Mouse (Mus musculus): ENCODE results near the gene Bcar1. TPM values are rescaled to one million over a fixed set of nuclear protein-coding genes. Genes with fewer than 3 reads are reported as not detected.
A peak's percentile ranks its signal among the peaks of the same experiment; 100 is the strongest.

The Bcar1 gene
- polyA plus RNA-seq, 1 experiment from 2014 or later = 22.6 TPM

- TF ChIP-seq CTCF (IDR thresholded peaks at IDR 0.05; ENCODE audit: low read depth) (no peak), EP300 (optimal IDR thresholded peaks at IDR 0.05) (no peak)
- peaks cover 3% of the 10 kb centered on the region; the same call in 1 of the 2 replicates for H3K36me3 ChIP-seq (ENCODE audit: control insufficient read depth, insufficient read depth, low read length)
- H3K27me3 ChIP-seq (ENCODE audit: control insufficient read depth, insufficient read depth, low read length) = no peaks in the 10 kb centered on the region
- no peak overlapping the region for H3K4me3 ChIP-seq (ENCODE audit: low read depth, low read length)
- no peaks in the 10 kb centered on the region for H3K9me3 ChIP-seq (ENCODE audit: control insufficient read depth, low read length)
- DNase-seq (ENCODE audit: low spot score) = no peak
- H3K27ac ChIP-seq (replicated peaks) = no peak overlapping the region
- no peak for ATAC-seq (ENCODE audit: low FRiP score, low TSS enrichment)
- H3K4me1 ChIP-seq (replicated peaks; ENCODE audit: control insufficient read depth, insufficient read depth) = no peaks in the 10 kb centered on the region
- 90% methylated on average over 9 of the region's 9 CpGs for WGBS
- H3K9ac ChIP-seq (ENCODE audit: low read length) = no peak overlapping the region
- H3K4me2 ChIP-seq (replicated peaks; ENCODE audit: low read depth) = no peak overlapping the region
Observed at GRCm38 (mm10) chr8:111772083-111772482, 28.5 kb upstream of the Bcar1 start.

- no peak for DNase-seq (ENCODE audit: low spot score)
- WGBS = 88% methylated on average over 6 of the region's 6 CpGs
- peaks cover 6% of the 10 kb centered on the region for H3K36me3 ChIP-seq (ENCODE audit: control insufficient read depth, insufficient read depth, low read length)
- no peak overlapping the region for H3K4me2 ChIP-seq (replicated peaks; ENCODE audit: low read depth)
- H3K9me3 ChIP-seq (ENCODE audit: control insufficient read depth, low read length) = no peaks in the 10 kb centered on the region
- H3K27ac ChIP-seq (replicated peaks) = no peak overlapping the region
- H3K4me3 ChIP-seq (ENCODE audit: low read depth, low read length) = no peak overlapping the region
- H3K27me3 ChIP-seq (ENCODE audit: control insufficient read depth, insufficient read depth, low read length) = no peaks in the 10 kb centered on the region
- H3K9ac ChIP-seq (ENCODE audit: low read length) = no peak overlapping the region
- TF ChIP-seq EP300 (optimal IDR thresholded peaks at IDR 0.05) (no peak), CTCF (IDR thresholded peaks at IDR 0.05; ENCODE audit: low read depth) (no peak)
- H3K4me1 ChIP-seq (replicated peaks; ENCODE audit: control insufficient read depth, insufficient read depth) = no peaks in the 10 kb centered on the region
- no peak for ATAC-seq (ENCODE audit: low FRiP score, low TSS enrichment)
Observed at GRCm38 (mm10) chr8:111771625-111772020, 28.0 kb upstream of the Bcar1 start.

GRCm38 (mm10) chr8:111770958-111771624, 27.5 kb upstream of the Bcar1 start:
- DNase-seq (ENCODE audit: low spot score) (no peak), ATAC-seq (ENCODE audit: low FRiP score, low TSS enrichment) (0 out of 2 replicates have a peak, but pooled peaks have one; percentile 22)
- 63% methylated on average over 5 of the region's 5 CpGs for WGBS
- Histone ChIP-seq H3K27me3 (ENCODE audit: control insufficient read depth, insufficient read depth, low read length) (no peaks in the 10 kb centered on the region), H3K36me3 (ENCODE audit: control insufficient read depth, insufficient read depth, low read length) (peaks cover 9% of the 10 kb centered on the region), H3K4me2 (replicated peaks; ENCODE audit: low read depth) (no peak overlapping the region), H3K4me1 (replicated peaks; ENCODE audit: control insufficient read depth, insufficient read depth) (no peaks in the 10 kb centered on the region), H3K27ac (replicated peaks) (no peak overlapping the region), H3K4me3 (ENCODE audit: low read depth, low read length) (no peak overlapping the region), H3K9me3 (ENCODE audit: control insufficient read depth, low read length) (no peaks in the 10 kb centered on the region), H3K9ac (ENCODE audit: low read length) (no peak overlapping the region)
- TF ChIP-seq EP300 (optimal IDR thresholded peaks at IDR 0.05) (no peak), CTCF (IDR thresholded peaks at IDR 0.05; ENCODE audit: low read depth) (no peak)

GRCm38 (mm10) chr8:111769764-111770428, 26.3 kb upstream of the Bcar1 start:
- TF ChIP-seq CTCF (IDR thresholded peaks at IDR 0.05; ENCODE audit: low read depth) (no peak), EP300 (optimal IDR thresholded peaks at IDR 0.05) (no peak)
- no peaks in the 10 kb centered on the region for H3K27me3 ChIP-seq (ENCODE audit: control insufficient read depth, insufficient read depth, low read length)
- no peak for DNase-seq (ENCODE audit: low spot score)
- WGBS = 61% methylated on average over 12 of the region's 12 CpGs
- no peak overlapping the region for H3K9ac ChIP-seq (ENCODE audit: low read length)
- no peaks in the 10 kb centered on the region for H3K4me1 ChIP-seq (replicated peaks; ENCODE audit: control insufficient read depth, insufficient read depth)
- no peak overlapping the region for H3K4me3 ChIP-seq (ENCODE audit: low read depth, low read length)
- H3K9me3 ChIP-seq (ENCODE audit: control insufficient read depth, low read length) = no peaks in the 10 kb centered on the region
- H3K27ac ChIP-seq (replicated peaks) = 0 out of 2 replicates have a peak overlapping the region, but pooled peaks have one; percentile 13
- ATAC-seq (ENCODE audit: low FRiP score, low TSS enrichment) = 0 out of 2 replicates have a peak, but pooled peaks have one; percentile 47
- H3K4me2 ChIP-seq (replicated peaks; ENCODE audit: low read depth) = no peak overlapping the region
- peaks cover 9% of the 10 kb centered on the region for H3K36me3 ChIP-seq (ENCODE audit: control insufficient read depth, insufficient read depth, low read length)

GRCm38 (mm10) chr8:111769296-111769695, 25.7 kb upstream of the Bcar1 start:
- Histone ChIP-seq H3K36me3 (ENCODE audit: control insufficient read depth, insufficient read depth, low read length) (peaks cover 9% of the 10 kb centered on the region), H3K4me1 (replicated peaks; ENCODE audit: control insufficient read depth, insufficient read depth) (no peaks in the 10 kb centered on the region), H3K4me2 (replicated peaks; ENCODE audit: low read depth) (no peak overlapping the region), H3K9me3 (ENCODE audit: control insufficient read depth, low read length) (no peaks in the 10 kb centered on the region), H3K27me3 (ENCODE audit: control insufficient read depth, insufficient read depth, low read length) (no peaks in the 10 kb centered on the region), H3K4me3 (ENCODE audit: low read depth, low read length) (no peak overlapping the region), H3K9ac (ENCODE audit: low read length) (no peak overlapping the region), H3K27ac (replicated peaks) (0 out of 2 replicates have a peak overlapping the region, but pooled peaks have one; percentile 13)
- DNase-seq (ENCODE audit: low spot score) (no peak), ATAC-seq (ENCODE audit: low FRiP score, low TSS enrichment) (no peak)
- WGBS = 68% methylated on average over 15 of the region's 15 CpGs
- TF ChIP-seq CTCF (IDR thresholded peaks at IDR 0.05; ENCODE audit: low read depth) = no peak
- TF ChIP-seq EP300 (optimal IDR thresholded peaks at IDR 0.05) = no peak

- no peak overlapping the region for H3K4me3 ChIP-seq (ENCODE audit: low read depth, low read length)
- H3K27ac ChIP-seq (replicated peaks) = no peak overlapping the region
- TF ChIP-seq CTCF (IDR thresholded peaks at IDR 0.05; ENCODE audit: low read depth) (no peak), EP300 (optimal IDR thresholded peaks at IDR 0.05) (no peak)
- no peaks in the 10 kb centered on the region for H3K4me1 ChIP-seq (replicated peaks; ENCODE audit: control insufficient read depth, insufficient read depth)
- ATAC-seq (ENCODE audit: low FRiP score, low TSS enrichment) = no peak
- H3K4me2 ChIP-seq (replicated peaks; ENCODE audit: low read depth) = no peak overlapping the region
- WGBS = 87% methylated on average over 6 of the region's 6 CpGs
- no peaks in the 10 kb centered on the region for H3K9me3 ChIP-seq (ENCODE audit: control insufficient read depth, low read length)
- no peak overlapping the region for H3K9ac ChIP-seq (ENCODE audit: low read length)
- DNase-seq (ENCODE audit: low spot score) = no peak
- H3K27me3 ChIP-seq (ENCODE audit: control insufficient read depth, insufficient read depth, low read length) = no peaks in the 10 kb centered on the region
- peaks cover 9% of the 10 kb centered on the region for H3K36me3 ChIP-seq (ENCODE audit: control insufficient read depth, insufficient read depth, low read length)
Observed at GRCm38 (mm10) chr8:111768651-111769050, 25.0 kb upstream of the Bcar1 start.

Measured in stomach, postnatal 0 days (tissue).